Mouse (Mus musculus): ENCODE results near the gene Gnb1.

Gnb1 gene

GRCm38 (mm10) chr4:155487746-155488145 is 3.4 kb upstream of the Gnb1 start:
- no peak for DNase-seq

GRCm38 (mm10) chr4:155488232-155489025 is 2.7 kb upstream of the Gnb1 start:
- peak; percentile 91 for DNase-seq

- no peak for DNase-seq
Observed at GRCm38 (mm10) chr4:155489101-155489970, 1.8 kb upstream of the Gnb1 start.

DNA sequence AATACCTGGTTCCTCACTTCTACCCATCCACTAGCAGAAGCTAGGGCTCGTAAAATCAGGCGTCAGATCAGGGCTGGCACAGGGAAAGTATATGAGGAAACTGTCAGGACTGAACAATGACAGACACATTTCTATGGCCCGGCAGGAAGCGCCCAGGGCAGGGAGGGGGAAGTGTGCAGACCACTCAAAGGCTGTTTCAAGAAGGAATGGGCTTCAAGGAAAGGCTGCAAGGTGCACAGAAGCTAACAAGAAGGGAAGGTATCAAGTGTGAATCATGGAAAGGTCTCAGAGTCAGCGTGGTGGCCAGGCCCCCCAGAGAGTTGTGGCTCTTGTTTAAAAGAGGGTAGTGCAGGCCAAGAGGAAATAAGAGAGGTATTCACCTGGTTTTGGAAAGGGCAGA is 705 bp upstream of the Gnb1 start:
- no peak for DNase-seq

DNA sequence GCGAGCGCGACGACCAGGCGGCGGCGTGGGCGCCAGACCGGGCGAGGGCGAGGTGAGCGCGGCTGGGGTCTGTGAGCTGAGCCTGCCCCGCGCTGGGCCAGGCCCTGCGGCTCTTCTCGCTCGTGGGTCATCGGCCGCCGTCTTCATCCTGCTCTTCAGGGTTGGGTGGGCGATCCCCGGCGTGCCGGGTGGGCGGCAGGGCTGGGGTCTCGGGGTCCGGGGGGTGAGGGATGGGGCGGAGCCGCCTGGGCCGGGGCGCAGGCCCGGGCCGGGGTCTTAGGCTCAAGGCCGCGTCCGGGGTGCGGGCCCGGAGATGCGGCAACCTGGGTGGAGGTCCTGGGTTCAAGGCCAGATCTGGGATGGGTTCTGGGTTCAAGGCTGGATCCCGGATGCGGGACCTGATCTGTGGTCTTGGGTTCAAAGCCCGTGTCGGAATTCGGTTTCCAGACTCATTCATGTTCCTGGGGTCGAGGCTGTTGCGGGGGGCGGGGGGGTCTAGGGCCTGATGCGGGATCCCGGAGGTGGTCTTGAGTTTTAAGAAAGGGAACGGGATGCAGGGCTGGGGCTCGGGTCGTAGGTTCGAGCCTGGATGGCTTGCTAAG is 469 bp downstream of the Gnb1 start:
- DNase-seq: no peak

DNA sequence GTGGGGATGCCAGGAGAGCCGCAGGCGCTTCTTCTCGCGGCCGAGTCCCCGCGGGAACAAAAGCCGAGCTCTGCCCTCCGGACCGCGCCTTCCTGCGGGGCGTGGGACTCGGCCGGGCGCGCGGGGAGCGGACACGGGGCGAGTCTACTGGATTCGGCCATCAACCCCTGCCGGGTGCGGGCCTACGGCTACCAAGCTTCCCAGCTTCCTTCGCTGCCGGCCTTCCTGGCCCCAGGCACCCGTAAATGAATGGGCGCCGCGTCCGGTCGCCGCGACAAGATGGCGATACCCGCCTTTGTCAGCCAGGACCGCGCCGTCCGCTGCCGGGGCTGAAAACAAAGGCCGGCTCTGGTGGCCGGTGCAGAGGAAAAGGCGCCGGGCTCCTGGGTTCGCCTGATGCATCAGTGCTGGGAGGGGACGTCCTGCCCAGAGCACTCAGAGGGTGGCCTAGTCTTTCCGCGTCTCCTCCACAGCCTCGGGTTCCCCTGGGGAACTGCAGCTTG is 1.0 kb downstream of the Gnb1 start:
- peak; percentile 70 for DNase-seq

GRCm38 (mm10) chr4:155494891-155495290 is 3.7 kb downstream of the Gnb1 start:
- DNase-seq: no peak

- no peak for DNase-seq
Observed at GRCm38 (mm10) chr4:155497963-155498362, 6.8 kb downstream of the Gnb1 start.

GRCm38 (mm10) chr4:155501126-155501525 is 10.0 kb downstream of the Gnb1 start:
- no peak for DNase-seq

DNA sequence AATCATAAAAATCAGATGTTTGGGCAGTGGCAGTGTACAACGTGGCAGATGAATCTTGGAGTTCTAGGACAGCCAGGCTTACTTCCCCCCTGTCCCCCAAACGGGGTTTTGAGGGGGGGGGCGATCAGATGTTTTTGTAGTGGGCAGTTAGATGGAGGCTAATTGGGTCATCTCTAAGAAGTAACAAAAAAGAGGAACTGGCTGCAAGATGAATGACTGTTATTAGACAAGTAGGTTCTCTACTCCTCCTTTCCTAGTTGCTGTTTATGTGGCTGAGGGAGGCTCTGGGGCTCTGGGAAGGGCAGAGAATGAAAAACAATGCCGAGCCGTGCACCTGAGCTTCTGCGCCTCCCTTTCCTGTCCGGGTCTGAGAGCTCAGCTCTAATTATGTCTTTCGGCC is 13.9 kb downstream of the Gnb1 start:
- DNase-seq: no peak

DNA sequence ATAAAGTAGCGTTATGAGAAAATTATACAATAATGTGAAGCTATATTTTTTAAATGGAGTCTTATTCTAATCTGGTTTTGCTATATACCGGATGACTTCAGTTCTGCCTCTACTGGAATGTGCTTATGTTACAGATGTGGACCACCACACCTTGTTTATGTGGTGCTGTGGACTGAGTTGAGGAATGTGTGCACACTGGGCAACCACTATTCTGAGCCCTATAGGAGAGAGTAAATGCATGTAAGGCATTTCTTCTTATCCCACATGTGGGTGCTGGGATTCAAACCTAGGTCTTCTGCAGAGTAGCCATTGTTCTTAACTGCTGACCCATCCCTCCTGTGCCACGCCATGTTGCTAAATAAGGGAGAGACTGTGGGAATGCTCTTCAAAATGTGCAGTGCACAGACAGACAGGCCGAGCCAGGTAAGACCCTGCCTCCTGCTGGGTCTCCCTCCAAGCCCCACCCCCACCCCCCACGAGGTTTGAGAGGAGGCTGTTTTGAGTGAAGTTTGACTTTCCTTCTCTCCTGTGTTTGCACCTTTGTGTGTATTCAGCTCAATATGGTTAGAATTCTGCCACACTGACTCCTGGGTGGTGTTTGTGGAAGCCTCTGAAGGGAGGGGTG is 14.6 kb downstream of the Gnb1 start:
- no peak for DNase-seq

GRCm38 (mm10) chr4:155508614-155509013 is 17.5 kb downstream of the Gnb1 start:
- no peak for DNase-seq

GRCm38 (mm10) chr4:155510981-155511380 is 19.8 kb downstream of the Gnb1 start:
- no peak for DNase-seq

GRCm38 (mm10) chr4:155514810-155515209 is 23.6 kb downstream of the Gnb1 start:
- DNase-seq: no peak

GRCm38 (mm10) chr4:155517948-155518517 is 26.9 kb downstream of the Gnb1 start:
- DNase-seq: no peak

DNA sequence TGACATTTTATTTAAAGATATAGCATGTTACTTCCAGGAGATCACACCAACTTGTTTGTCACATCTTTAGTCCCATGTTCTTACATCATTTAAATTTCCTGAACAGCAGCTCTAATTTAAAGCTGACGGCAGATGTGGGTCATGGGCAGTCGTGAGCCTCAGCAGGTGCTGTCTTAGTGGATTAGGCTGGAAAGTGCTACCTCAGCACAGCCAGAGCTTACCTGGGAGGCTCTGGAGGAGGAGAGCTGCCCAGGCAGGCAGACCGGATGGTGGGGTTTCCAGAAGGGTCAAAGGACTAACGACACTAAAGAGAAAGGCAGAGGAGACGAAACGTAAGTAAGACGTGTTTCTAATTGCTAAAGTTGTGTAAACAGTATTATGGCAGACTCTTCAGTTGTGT is 31.2 kb downstream of the Gnb1 start:
- no peak for DNase-seq

DNA sequence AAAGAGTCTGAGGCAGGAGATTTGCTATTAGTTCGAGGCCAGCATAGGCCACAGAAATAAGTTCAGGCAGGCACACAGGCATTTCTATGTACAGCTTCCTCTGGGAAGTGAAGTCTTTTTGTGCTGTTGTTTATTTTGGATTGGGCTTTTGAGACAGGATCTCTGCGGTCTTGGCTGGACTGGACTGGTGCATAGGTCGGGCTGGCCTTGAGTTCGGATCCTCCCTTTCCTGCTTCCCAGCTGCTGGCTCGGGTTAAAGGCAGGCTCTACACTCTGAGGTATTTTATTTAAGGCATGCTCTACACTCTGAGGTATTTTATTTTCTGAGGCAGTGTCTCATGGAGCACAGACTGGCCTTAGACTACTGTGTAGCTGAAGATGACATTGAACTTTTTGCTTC is 34.6 kb downstream of the Gnb1 start:
- DNase-seq: peak; percentile 40

GRCm38 (mm10) chr4:155529294-155529693 is 38.1 kb downstream of the Gnb1 start:
- no peak for DNase-seq

DNA sequence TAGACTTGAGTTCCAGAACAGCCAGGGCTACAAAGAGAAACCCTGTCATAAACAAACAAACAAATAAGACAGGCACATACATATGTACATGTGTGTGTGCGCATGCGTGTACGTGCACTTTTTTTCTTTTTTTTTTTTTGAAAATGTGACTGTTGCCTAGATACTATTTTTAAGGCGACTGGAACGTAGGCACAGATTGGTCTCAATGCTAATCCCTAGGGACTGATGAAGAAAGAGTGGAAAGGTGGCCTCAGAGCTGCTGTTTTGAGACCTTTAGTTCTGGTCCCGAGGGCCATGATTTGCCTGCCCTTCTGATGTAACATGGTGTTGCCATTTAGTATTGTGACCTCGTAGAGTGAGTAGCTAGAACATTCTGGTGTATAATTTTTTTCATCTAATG is 58.8 kb downstream of the Gnb1 start:
- DNase-seq: no peak

GRCm38 (mm10) chr4:155550446-155550845 is 59.3 kb downstream of the Gnb1 start:
- no peak for DNase-seq

DNA sequence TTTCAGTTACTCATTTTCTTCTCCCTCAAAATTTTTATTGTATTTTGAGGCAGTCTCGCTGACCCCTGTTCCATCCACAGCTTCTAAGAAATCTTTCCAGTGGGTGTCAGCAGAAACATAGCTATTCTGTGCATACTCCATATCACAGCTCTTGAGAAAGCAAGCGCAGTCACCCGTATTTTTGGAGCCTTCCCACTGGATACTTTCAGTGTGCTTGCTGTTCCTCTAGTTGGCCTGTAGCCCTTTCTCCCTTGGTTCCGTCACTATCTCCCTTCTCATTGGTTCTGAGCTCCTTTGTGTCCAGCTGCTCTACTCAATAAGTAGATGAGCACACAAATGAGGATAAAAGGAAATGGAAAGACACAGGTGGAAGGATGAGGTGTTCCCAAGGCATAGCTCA is 59.9 kb downstream of the Gnb1 start:
- no peak for DNase-seq

DNA sequence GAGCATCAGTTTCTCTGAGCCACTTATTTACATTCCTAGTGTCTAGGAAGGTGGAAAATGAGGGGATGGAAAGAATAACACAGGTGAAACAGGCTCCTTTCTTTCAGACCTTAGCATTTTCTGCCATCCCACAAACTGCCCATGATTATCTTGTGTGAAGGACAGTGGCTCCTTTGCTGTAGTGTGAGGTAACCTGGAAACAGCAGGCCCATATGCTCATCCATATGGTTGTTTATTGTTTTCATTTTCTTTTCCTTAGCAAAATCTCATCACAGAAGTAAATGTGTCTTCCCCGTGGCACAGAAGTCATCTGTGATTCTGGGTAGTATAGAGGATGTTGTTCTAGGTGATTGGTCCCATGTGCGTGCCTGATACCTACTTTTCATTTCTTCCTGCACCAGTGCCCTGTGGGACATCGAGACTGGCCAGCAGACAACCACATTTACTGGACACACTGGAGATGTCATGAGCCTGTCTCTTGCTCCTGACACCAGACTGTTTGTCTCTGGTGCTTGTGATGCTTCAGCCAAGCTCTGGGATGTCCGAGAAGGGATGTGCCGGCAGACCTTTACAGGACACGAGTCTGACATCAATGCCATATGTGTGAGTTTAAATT is 61.9 kb downstream of the Gnb1 start:
- DNase-seq: no peak

All from kidney, postnatal 14 days (tissue).